Mouse (Mus musculus) liver, embryonic 14.5 days (tissue): ENCODE results near the gene Des.

Experiments used
- CTCF ChIP-seq: IDR thresholded peaks from 2 replicates; pipeline ENCODE4 v1.5.1; 2016; ENCODE audit warnings: antibody characterized with exemption, low read depth, control low read depth
- EP300 ChIP-seq: IDR thresholded peaks from 2 replicates; pipeline ENCODE4 v1.6.1; 2016; ENCODE audit warnings: antibody characterized with exemption, low read depth

GRCm38 (mm10) chr1:75340519-75340918 lies 19.6 kb upstream of the Des start:
- TF ChIP-seq CTCF, result no peak
- no peak for TF ChIP-seq EP300
